Mouse (Mus musculus) liver, embryonic 14.5 days (tissue): Measurements from ENCODE around the gene Lime1. TPM values are rescaled to one million over a fixed set of nuclear protein-coding genes. Genes with fewer than 3 reads are reported as not detected.
A peak's percentile ranks its signal among the peaks of the same experiment; 100 is the strongest.

Experiments
- ATAC-seq: fragments of 200-750 bp; cut with Nextera tagmentation; 2 replicates; pipeline ENCODE4 v1.8.0; 2017; ENCODE audit warnings: moderate number of reproducible peaks, mild to moderate bottlenecking, moderate library complexity; ENCODE audit not compliant: insufficient read depth
- DNase-seq, 3 experiments: peaks; one replicate each; pipeline ENCODE4 v3.0.0-alpha.2; 2012 to 2013; ENCODE audit warnings: low read depth in 3 of 3, low spot score in 3 of 3
- H3K27ac ChIP-seq: fragments of 300-500 bp; sonication (generic); 2 replicates; pipeline ENCODE4 v1.5.1; 2014; ENCODE audit warnings: moderate library complexity, mild to moderate bottlenecking, control low read depth, inconsistent platforms
- H3K27me3 ChIP-seq: fragments of 300-500 bp; sonication (generic); 2 replicates; pipeline ENCODE4 v1.6.1; 2014; ENCODE audit warnings: mild to moderate bottlenecking, low read length, moderate library complexity; ENCODE audit not compliant: control insufficient read depth, insufficient read depth
- H3K36me3 ChIP-seq: fragments of 300-500 bp; sonication (generic); replicated peaks from 2 replicates; pipeline ENCODE4 v1.6.1; 2014; ENCODE audit warnings: low read depth; ENCODE audit not compliant: control insufficient read depth, insufficient read depth
- H3K4me1 ChIP-seq, 2 experiments: fragments of 200-500 bp in 1 of 2; fragments of 300-500 bp in 1 of 2; sonication (generic) in 1 of 2; replicated peaks; 2 replicates each; pipeline ENCODE4 v1.6.1; 2012 to 2014; ENCODE audit warnings: antibody characterized with exemption in 1 of 2, inconsistent platforms in 1 of 2, low read length in 1 of 2; ENCODE audit not compliant: control insufficient read depth in 2 of 2, insufficient read depth in 2 of 2
- H3K4me2 ChIP-seq: fragments of 300-500 bp; sonication (generic); 2 replicates; pipeline ENCODE4 v1.6.1; 2014; ENCODE audit warnings: low read depth, mild to moderate bottlenecking, control low read depth, moderate library complexity
- H3K4me3 ChIP-seq, 2 experiments: fragments of 200-500 bp in 1 of 2; fragments of 300-500 bp in 1 of 2; sonication (generic) in 1 of 2; 2 replicates each; pipeline ENCODE4 v1.5.1; 2012 to 2014; ENCODE audit warnings: low read depth in 2 of 2, low read length in 2 of 2, mild to moderate bottlenecking in 2 of 2, control low read depth in 1 of 2, inconsistent platforms in 1 of 2, moderate library complexity in 1 of 2; ENCODE audit not compliant: insufficient read depth in 1 of 2
- H3K9ac ChIP-seq: fragments of 300-500 bp; sonication (generic); replicated peaks from 2 replicates; pipeline ENCODE4 v1.6.1; 2014; ENCODE audit warnings: mild to moderate bottlenecking, control low read depth, moderate library complexity
- H3K9me3 ChIP-seq: fragments of 300-500 bp; sonication (generic); 2 replicates; pipeline ENCODE4 v1.6.1; 2016; ENCODE audit warnings: low read length, mixed read lengths; ENCODE audit not compliant: control insufficient read depth
- CTCF ChIP-seq: IDR thresholded peaks from 2 replicates; pipeline ENCODE4 v1.5.1; 2016; ENCODE audit warnings: antibody characterized with exemption, low read depth, control low read depth
- EP300 ChIP-seq: IDR thresholded peaks from 2 replicates; pipeline ENCODE4 v1.6.1; 2016; ENCODE audit warnings: antibody characterized with exemption, low read depth
- WGBS: fragments of 180-500 bp; shearing (Covaris S2); extraction: QIAGEN DNeasy Blood & Tissue Kit; methylation state at CpG from one replicate; pipeline ENCODE4 v1.1.7; 2014; ENCODE audit not compliant: insufficient replicate concordance; 5-methylcytosine and 5-hydroxymethylcytosine counted together
- polyA plus RNA-seq, 2 experiments: library from polyadenylated mRNA; depleted of rRNA in 1 of 2; stranded (reverse) in 1 of 2; unstranded in 1 of 2; fragments of >200 nt; fragmentation: Nextera tagmentation in 1 of 2; extraction: Ambion mirVana in 1 of 2; gene quantifications; 2 replicates each; pipeline versions ENCODE4 v1.2.1 to v1.2.3; 2012 to 2014

The Lime1 gene
- polyA plus RNA-seq, 2 experiments, result 4.7 to 10.9 TPM

DNA sequence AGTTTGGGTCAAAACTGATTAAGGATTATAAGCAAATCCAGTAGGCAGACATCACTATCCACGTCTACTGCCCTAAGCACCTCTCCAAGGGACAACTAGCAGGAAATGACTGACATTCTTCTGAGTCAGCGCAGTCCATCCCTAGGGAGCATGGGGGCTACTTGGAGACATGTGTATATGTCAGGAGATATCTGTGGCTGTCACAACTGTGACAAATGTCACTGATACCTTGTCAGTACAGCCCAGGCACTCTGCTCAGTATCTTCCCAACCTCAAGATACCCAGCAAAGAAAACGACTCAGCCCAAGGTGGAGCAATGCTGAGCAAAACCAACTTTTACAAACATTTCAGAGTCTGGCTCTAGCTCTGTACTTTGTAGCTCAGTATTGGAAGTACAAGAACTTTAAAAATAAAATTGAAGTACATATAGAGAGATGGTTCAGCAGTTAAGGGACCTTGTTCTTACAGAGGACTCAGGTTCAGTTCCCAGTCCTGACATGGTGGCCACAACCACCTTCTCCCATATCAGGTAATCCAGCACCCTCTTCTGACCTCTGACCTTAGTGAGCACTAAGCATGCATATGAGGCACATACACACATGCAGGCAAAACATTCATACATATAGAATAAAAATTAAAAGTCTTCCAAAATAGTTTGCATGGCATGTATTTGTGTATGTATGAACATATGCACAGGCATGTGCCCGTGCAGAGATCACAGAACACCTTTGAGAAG, 41.2 kb downstream of the Lime1 start:
- Histone ChIP-seq H3K4me3 (no peak overlapping the region; a peak in 1 of 4 replicates), H3K9ac (peak overlapping the region; percentile 21), H3K27ac (peak overlapping the region; percentile 68), H3K4me2 (peak overlapping the region; percentile 62), H3K36me3 (peaks cover 16% of the 10 kb centered on the region), H3K27me3 (no peaks in the 10 kb centered on the region), H3K9me3 (no peaks in the 10 kb centered on the region), H3K4me1 (peaks cover 53 to 58% of the 10 kb centered on the region in 2 experiments)
- ATAC-seq (peak; percentile 82), DNase-seq (peak; percentile 60 to 69 (median 68))
- WGBS, result 27% methylated on average over 4 of the region's 4 CpGs
- TF ChIP-seq EP300 (peak; percentile 95), CTCF (no peak)

- Histone ChIP-seq H3K36me3 (peaks cover 16% of the 10 kb centered on the region), H3K27ac (no peak overlapping the region), H3K9ac (no peak overlapping the region), H3K4me1 (peaks cover 47 to 51% of the 10 kb centered on the region in 2 experiments), H3K4me2 (no peak overlapping the region), H3K27me3 (no peaks in the 10 kb centered on the region), H3K9me3 (no peaks in the 10 kb centered on the region), H3K4me3 (no peak overlapping the region)
- no peak for TF ChIP-seq EP300
- no peak for TF ChIP-seq CTCF
- ATAC-seq, result no peak
- WGBS, result 78% methylated on average over 9 of the region's 9 CpGs
- DNase-seq, result no peak
Observed at GRCm38 (mm10) chr2:181423834-181424233, 44.0 kb downstream of the Lime1 start.

Other genes with a start within 250 kb of the Lime1 start
- 0.06 and 0.16 TPM in 2 replicates for gene Kcnq2, start 244.8 kb upstream of the Lime1 start, polyA plus RNA-seq (2012; rRNA removed)
- 0.06 and 0.08 TPM in 2 replicates for gene Kcnq2, start 244.8 kb upstream of the Lime1 start, polyA plus RNA-seq (2014; fragmentation: Nextera tagmentation; extraction: Ambion mirVana)
- 0.06 TPM in 1 of 2 replicates, not detected in the other for gene Eef1a2, start 223.1 kb upstream of the Lime1 start, polyA plus RNA-seq (2012; rRNA removed)
- not detected in 2 replicates for gene Eef1a2, start 223.1 kb upstream of the Lime1 start, polyA plus RNA-seq (2014; fragmentation: Nextera tagmentation; extraction: Ambion mirVana)
- 44.6 and 63.1 TPM in 2 replicates for gene Ppdpf, start 192.8 kb upstream of the Lime1 start, polyA plus RNA-seq (2012; rRNA removed)
- 115 TPM in 2 replicates for gene Ppdpf, start 192.8 kb upstream of the Lime1 start, polyA plus RNA-seq (2014; fragmentation: Nextera tagmentation; extraction: Ambion mirVana)
- 0.05 and 0.06 TPM in 2 replicates for gene Ptk6, start 177.3 kb upstream of the Lime1 start, polyA plus RNA-seq (2012; rRNA removed)
- gene Ptk6, start 177.3 kb upstream of the Lime1 start, polyA plus RNA-seq (2014; fragmentation: Nextera tagmentation; extraction: Ambion mirVana), result 0.05 TPM in 1 of 2 replicates, not detected in the other
- 0.15 and 0.19 TPM in 2 replicates for gene Srms, start 166.9 kb upstream of the Lime1 start, polyA plus RNA-seq (2012; rRNA removed)
- gene Srms, start 166.9 kb upstream of the Lime1 start, polyA plus RNA-seq (2014; fragmentation: Nextera tagmentation; extraction: Ambion mirVana), result 0.22 and 0.39 TPM in 2 replicates
- 0.22 and 0.25 TPM in 2 replicates for gene Fndc11, start 160.1 kb upstream of the Lime1 start, polyA plus RNA-seq (2012; rRNA removed)
- 0.14 and 0.24 TPM in 2 replicates for gene Fndc11, start 160.1 kb upstream of the Lime1 start, polyA plus RNA-seq (2014; fragmentation: Nextera tagmentation; extraction: Ambion mirVana)
- 4.2 and 4.6 TPM in 2 replicates for gene Helz2, start 138.1 kb upstream of the Lime1 start, polyA plus RNA-seq (2012; rRNA removed)
- 1.6 and 2.0 TPM in 2 replicates for gene Helz2, start 138.1 kb upstream of the Lime1 start, polyA plus RNA-seq (2014; fragmentation: Nextera tagmentation; extraction: Ambion mirVana)
- 11.0 and 12.2 TPM in 2 replicates for gene Gmeb2, start 92.0 kb upstream of the Lime1 start, polyA plus RNA-seq (2012; rRNA removed)
- 7.6 and 10.3 TPM in 2 replicates for gene Gmeb2, start 92.0 kb upstream of the Lime1 start, polyA plus RNA-seq (2014; fragmentation: Nextera tagmentation; extraction: Ambion mirVana)
- gene Stmn3, start 65.6 kb upstream of the Lime1 start, polyA plus RNA-seq (2012; rRNA removed), result 0.06 and 1.0 TPM in 2 replicates
- 0.09 TPM in 1 of 2 replicates, not detected in the other for gene Stmn3, start 65.6 kb upstream of the Lime1 start, polyA plus RNA-seq (2014; fragmentation: Nextera tagmentation; extraction: Ambion mirVana)
- gene Rtel1, start 60.3 kb upstream of the Lime1 start, polyA plus RNA-seq (2012; rRNA removed), result 39.1 and 40.3 TPM in 2 replicates
- gene Rtel1, start 60.3 kb upstream of the Lime1 start, polyA plus RNA-seq (2014; fragmentation: Nextera tagmentation; extraction: Ambion mirVana), result 26.2 and 29.3 TPM in 2 replicates
- 7.7 and 8.8 TPM in 2 replicates for gene Zgpat, start 15.2 kb upstream of the Lime1 start, polyA plus RNA-seq (2012; rRNA removed)
- gene Zgpat, start 15.2 kb upstream of the Lime1 start, polyA plus RNA-seq (2014; fragmentation: Nextera tagmentation; extraction: Ambion mirVana), result 8.4 and 10.5 TPM in 2 replicates
- 13.3 and 21.1 TPM in 2 replicates for gene Arfrp1, start 14.7 kb upstream of the Lime1 start, polyA plus RNA-seq (2012; rRNA removed)
- 14.8 and 16.9 TPM in 2 replicates for gene Arfrp1, start 14.7 kb upstream of the Lime1 start, polyA plus RNA-seq (2014; fragmentation: Nextera tagmentation; extraction: Ambion mirVana)
- gene Zbtb46, start 79.3 kb downstream of the Lime1 start, polyA plus RNA-seq (2012; rRNA removed), result 4.4 and 5.3 TPM in 2 replicates
- 6.5 and 6.8 TPM in 2 replicates for gene Zbtb46, start 79.3 kb downstream of the Lime1 start, polyA plus RNA-seq (2014; fragmentation: Nextera tagmentation; extraction: Ambion mirVana)
- gene Abhd16b, start 113.1 kb downstream of the Lime1 start, polyA plus RNA-seq (2012; rRNA removed), result 0.01 TPM in 1 of 2 replicates, not detected in the other
- not detected in 2 replicates for gene Abhd16b, start 113.1 kb downstream of the Lime1 start, polyA plus RNA-seq (2014; fragmentation: Nextera tagmentation; extraction: Ambion mirVana)
- gene Tpd52l2, start 117.1 kb downstream of the Lime1 start, polyA plus RNA-seq (2012; rRNA removed), result 19.6 and 36.1 TPM in 2 replicates
- 78.3 and 80.5 TPM in 2 replicates for gene Tpd52l2, start 117.1 kb downstream of the Lime1 start, polyA plus RNA-seq (2014; fragmentation: Nextera tagmentation; extraction: Ambion mirVana)
- 12.5 and 13.9 TPM in 2 replicates for gene Dnajc5, start 140.4 kb downstream of the Lime1 start, polyA plus RNA-seq (2012; rRNA removed)
- 20.0 and 23.7 TPM in 2 replicates for gene Dnajc5, start 140.4 kb downstream of the Lime1 start, polyA plus RNA-seq (2014; fragmentation: Nextera tagmentation; extraction: Ambion mirVana)
- 30.8 and 33.3 TPM in 2 replicates for gene Uckl1, start 204.8 kb downstream of the Lime1 start, polyA plus RNA-seq (2012; rRNA removed)
- 18.7 and 21.6 TPM in 2 replicates for gene Uckl1, start 204.8 kb downstream of the Lime1 start, polyA plus RNA-seq (2014; fragmentation: Nextera tagmentation; extraction: Ambion mirVana)
- 9.5 and 15.7 TPM in 2 replicates for gene Prpf6, start 211.8 kb downstream of the Lime1 start, polyA plus RNA-seq (2012; rRNA removed)
- 22.3 and 25.9 TPM in 2 replicates for gene Prpf6, start 211.8 kb downstream of the Lime1 start, polyA plus RNA-seq (2014; fragmentation: Nextera tagmentation; extraction: Ambion mirVana)
- gene Zfp512b, start 212.7 kb downstream of the Lime1 start, polyA plus RNA-seq (2012; rRNA removed), result 8.8 and 9.5 TPM in 2 replicates
- 4.4 and 6.5 TPM in 2 replicates for gene Zfp512b, start 212.7 kb downstream of the Lime1 start, polyA plus RNA-seq (2014; fragmentation: Nextera tagmentation; extraction: Ambion mirVana)
- 1.6 TPM in 2 replicates for gene Samd10, start 219.1 kb downstream of the Lime1 start, polyA plus RNA-seq (2012; rRNA removed)
- 1.5 TPM in 2 replicates for gene Samd10, start 219.1 kb downstream of the Lime1 start, polyA plus RNA-seq (2014; fragmentation: Nextera tagmentation; extraction: Ambion mirVana)